Mouse (Mus musculus): ENCODE data around the gene Fam57a.

DNA sequence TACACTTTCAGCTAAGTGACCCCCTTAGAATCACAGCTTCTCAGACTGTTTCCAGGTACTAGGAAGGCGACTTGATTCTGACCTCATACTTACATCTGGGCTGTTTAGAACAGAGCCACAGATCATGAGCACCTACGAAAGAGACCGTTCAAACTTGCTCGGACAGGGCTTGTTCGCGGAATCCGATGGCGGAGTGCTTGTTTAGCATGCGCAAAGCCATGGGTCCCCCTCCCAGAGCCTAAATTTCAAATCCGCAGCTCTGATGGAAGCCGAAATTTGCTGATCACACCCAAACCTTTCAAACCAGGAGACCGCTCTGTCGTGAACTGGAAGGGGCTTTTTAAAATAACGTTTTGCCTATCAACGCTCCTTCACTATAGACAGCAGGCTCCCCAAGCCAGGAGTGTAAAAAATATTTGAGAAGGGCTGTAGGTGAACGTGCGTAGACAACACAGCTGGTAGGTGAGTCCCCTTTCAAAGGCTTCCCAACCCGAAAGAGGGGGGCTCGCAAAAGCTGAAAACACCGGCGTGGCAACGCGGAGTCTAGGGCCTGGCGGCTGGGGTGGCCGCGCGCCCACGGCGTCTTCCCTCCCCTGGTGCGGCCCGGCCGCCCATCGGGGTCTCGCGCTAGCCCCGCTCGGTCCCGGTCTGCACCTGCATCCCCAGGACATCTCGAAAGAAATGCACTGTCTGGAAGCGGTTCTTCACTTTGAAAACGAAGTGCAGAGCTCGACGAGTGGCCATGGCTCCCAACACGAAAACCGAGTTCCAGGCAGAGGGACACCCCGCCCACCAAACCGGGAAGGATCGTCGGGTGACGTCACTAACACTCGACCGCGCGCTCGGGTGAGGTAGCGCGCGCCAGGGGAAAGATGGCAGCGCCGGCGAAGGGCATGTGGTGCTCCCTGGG is 63.7 kb downstream of the Fam57a start, which contains the start of the genes Mrm3 and Glod4:
- no peak for TF ChIP-seq CTCF (IDR thresholded peaks at IDR 0.05; ENCODE audit: low read depth)
- TF ChIP-seq EP300 (IDR thresholded peaks at IDR 0.05; ENCODE audit: low read depth), result no peak

All from liver, embryonic 14.5 days (tissue).